Mouse (Mus musculus): Measurements from ENCODE around the gene Lypla2. TPM values are rescaled to one million over a fixed set of nuclear protein-coding genes. Genes with fewer than 3 reads are reported as not detected.
A peak's percentile ranks its signal among the peaks of the same experiment; 100 is the strongest.

Gene Lypla2
- polyA plus RNA-seq, 1 experiment = 74.7 TPM

DNA sequence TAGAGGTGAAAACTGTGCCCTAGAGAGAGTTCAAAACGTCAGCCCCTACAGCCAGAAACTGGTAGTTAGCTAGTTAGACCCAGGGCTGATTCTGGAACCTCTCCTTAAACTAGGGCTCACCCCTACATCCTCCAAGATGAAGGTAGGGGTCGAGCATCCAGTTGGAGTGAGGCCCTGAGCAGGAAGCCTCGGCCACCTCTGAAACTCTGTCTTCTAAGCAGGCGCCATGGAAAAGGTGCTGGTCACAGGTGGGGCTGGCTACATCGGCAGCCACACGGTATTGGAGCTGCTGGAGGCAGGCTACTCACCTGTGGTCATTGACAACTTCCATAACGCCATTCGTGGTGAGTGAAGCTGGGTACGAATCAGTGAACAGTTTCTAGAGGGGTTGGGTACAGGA lies 7.3 kb downstream of the Lypla2 start:
- H3K4me3 ChIP-seq (ENCODE audit: insufficient read depth, low read length) = peak overlapping the region; percentile 75; the same call in 1 of the 2 replicates
- peaks cover 9% of the 10 kb centered on the region for H3K4me1 ChIP-seq (ENCODE audit: control insufficient read depth, insufficient read depth, low read length)
- peak overlapping the region; percentile 38 for H3K27ac ChIP-seq (ENCODE audit: insufficient read depth, low read depth, low read length)
- no peak for TF ChIP-seq CTCF (IDR thresholded peaks at IDR 0.05; ENCODE audit: low read depth, low read length)
- TF ChIP-seq POLR2A (IDR thresholded peaks at IDR 0.05; ENCODE audit: borderline replicate concordance, low read depth, low read length) = no peak

DNA sequence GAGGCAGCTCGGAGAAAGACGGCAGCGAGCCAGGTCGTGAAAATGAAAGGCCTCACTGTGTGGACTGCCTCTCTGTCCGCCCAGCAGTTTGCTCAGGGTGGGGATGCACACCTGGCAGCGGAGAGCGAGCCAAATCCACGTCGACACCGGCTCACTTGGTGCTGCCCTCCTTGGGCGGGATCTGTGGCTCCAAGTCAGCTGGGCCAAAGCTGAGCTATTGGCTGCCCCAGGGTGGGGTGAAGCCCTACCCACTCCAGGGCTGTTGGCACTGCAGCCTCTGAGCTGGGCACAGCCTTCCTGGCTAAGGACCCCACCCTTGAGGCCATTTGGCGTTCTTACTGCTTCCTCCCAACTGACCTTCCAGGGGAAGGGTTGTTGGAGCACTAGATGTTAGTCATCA lies 8.0 kb downstream of the Lypla2 start:
- Histone ChIP-seq H3K4me1 (ENCODE audit: control insufficient read depth, insufficient read depth, low read length) (peaks cover 9% of the 10 kb centered on the region), H3K27ac (ENCODE audit: insufficient read depth, low read depth, low read length) (peak overlapping the region; percentile 38), H3K4me3 (ENCODE audit: insufficient read depth, low read length) (peak overlapping the region; percentile 75)
- TF ChIP-seq CTCF (IDR thresholded peaks at IDR 0.05; ENCODE audit: low read depth, low read length) (no peak), POLR2A (IDR thresholded peaks at IDR 0.05; ENCODE audit: borderline replicate concordance, low read depth, low read length) (no peak)

DNA sequence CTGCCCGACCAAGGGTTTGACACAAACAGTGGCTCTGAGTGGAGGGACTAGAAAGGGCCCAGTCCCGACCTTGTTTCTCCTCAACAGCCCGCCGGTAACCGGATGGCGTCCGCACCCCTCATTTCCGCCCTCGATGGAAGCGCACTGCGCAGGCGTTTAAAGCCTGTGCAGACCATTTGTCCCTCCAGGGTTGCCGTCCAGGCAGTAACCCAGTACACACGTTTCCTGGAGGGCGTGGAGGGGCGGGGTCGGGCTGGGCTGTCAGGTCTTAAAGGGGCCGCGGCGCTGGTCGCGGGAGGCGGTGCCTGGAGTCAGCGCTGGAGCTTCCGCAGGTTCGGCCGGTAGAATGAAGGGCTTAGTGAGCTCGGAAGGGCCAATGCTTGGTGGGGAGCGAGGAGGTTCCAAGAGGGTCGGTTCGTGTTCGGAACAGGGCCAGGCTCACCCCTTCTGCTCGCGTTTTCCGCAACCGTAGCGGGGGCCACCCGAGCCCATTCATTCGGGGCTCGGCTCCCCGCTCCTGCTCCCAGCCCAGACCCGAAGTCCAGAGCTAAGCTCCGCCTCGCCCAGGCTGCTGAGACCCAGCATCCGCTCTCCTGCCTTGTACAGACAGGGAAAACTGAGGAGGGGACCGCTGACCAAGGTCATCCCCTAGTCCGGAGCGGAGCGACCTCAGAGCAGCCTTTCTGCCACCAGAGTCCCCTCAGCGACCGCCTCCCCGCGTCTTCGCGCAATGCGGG lies 8.8 kb downstream of the Lypla2 start, which contains the start of gene Gale:
TSS of gene Gale (plus strand) at position 271 of the 737 bp plus-strand sequence.
- TF ChIP-seq CTCF (IDR thresholded peaks at IDR 0.05; ENCODE audit: low read depth, low read length) = no peak
- no peak for TF ChIP-seq POLR2A (IDR thresholded peaks at IDR 0.05; ENCODE audit: borderline replicate concordance, low read depth, low read length)
- Histone ChIP-seq H3K4me1 (ENCODE audit: control insufficient read depth, insufficient read depth, low read length) (peaks cover 9% of the 10 kb centered on the region), H3K4me3 (ENCODE audit: insufficient read depth, low read length) (peak within 1 kb of the TSS; percentile 75)

GRCm38 (mm10) chr4:135962946-135963345 lies 9.5 kb downstream of the Lypla2 start:
- Histone ChIP-seq H3K4me1 (ENCODE audit: control insufficient read depth, insufficient read depth, low read length) (peaks cover 9% of the 10 kb centered on the region), H3K27ac (ENCODE audit: insufficient read depth, low read depth, low read length) (peak overlapping the region; percentile 71), H3K4me3 (ENCODE audit: insufficient read depth, low read length) (peak overlapping the region; percentile 75)
- TF ChIP-seq CTCF (IDR thresholded peaks at IDR 0.05; ENCODE audit: low read depth, low read length) = no peak
- no peak for TF ChIP-seq POLR2A (IDR thresholded peaks at IDR 0.05; ENCODE audit: borderline replicate concordance, low read depth, low read length)

More for the DNA sequence above, 8.8 kb downstream of the Lypla2 start, which contains the start of gene Gale:
- H3K27ac ChIP-seq (ENCODE audit: insufficient read depth, low read depth, low read length) = peak within 1 kb of the TSS; percentile 71

GRCm38 (mm10) chr4:135962198-135962597 lies 10.2 kb downstream of the Lypla2 start:
- no peak for TF ChIP-seq POLR2A (IDR thresholded peaks at IDR 0.05; ENCODE audit: borderline replicate concordance, low read depth, low read length)
- no peak overlapping the region for H3K27ac ChIP-seq (ENCODE audit: insufficient read depth, low read depth, low read length)
- H3K4me1 ChIP-seq (ENCODE audit: control insufficient read depth, insufficient read depth, low read length) = peaks cover 9% of the 10 kb centered on the region
- no peak overlapping the region for H3K4me3 ChIP-seq (ENCODE audit: insufficient read depth, low read length)

GRCm38 (mm10) chr4:135961709-135962108 lies 10.7 kb downstream of the Lypla2 start:
- H3K4me3 ChIP-seq (ENCODE audit: insufficient read depth, low read length) = no peak overlapping the region
- H3K4me1 ChIP-seq (ENCODE audit: control insufficient read depth, insufficient read depth, low read length) = peaks cover 9% of the 10 kb centered on the region
- H3K27ac ChIP-seq (ENCODE audit: insufficient read depth, low read depth, low read length) = no peak overlapping the region
- no peak for TF ChIP-seq POLR2A (IDR thresholded peaks at IDR 0.05; ENCODE audit: borderline replicate concordance, low read depth, low read length)
- no peak for TF ChIP-seq CTCF (IDR thresholded peaks at IDR 0.05; ENCODE audit: low read depth, low read length)

- peaks cover 9% of the 10 kb centered on the region for H3K4me1 ChIP-seq (ENCODE audit: control insufficient read depth, insufficient read depth, low read length)
- H3K4me3 ChIP-seq (ENCODE audit: insufficient read depth, low read length) = no peak overlapping the region
- TF ChIP-seq CTCF (IDR thresholded peaks at IDR 0.05; ENCODE audit: low read depth, low read length) = peak; percentile 56; the same call in 1 of the 2 replicates
- no peak for TF ChIP-seq POLR2A (IDR thresholded peaks at IDR 0.05; ENCODE audit: borderline replicate concordance, low read depth, low read length)
- H3K27ac ChIP-seq (ENCODE audit: insufficient read depth, low read depth, low read length) = no peak overlapping the region
Observed at GRCm38 (mm10) chr4:135960717-135961116, 11.7 kb downstream of the Lypla2 start.

DNA sequence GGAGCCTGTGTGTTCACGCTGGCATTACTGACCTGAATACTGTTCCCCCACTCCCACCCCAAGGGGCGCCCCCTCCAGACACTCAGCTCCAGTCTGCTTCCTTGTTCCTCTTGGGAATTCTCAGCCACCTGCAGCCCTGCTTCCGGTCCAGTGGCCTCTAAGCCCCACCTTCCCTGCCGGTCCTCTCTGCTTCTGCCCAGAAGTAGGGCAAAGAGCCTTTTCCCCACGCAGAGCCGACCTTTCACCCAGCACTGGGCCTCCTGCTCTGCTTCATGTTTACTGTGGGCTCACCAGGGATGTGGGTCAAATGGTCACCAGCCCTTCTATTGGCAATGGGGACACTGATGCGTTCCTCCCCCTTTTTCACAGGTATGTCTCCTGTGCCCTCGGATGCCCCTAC lies 14.1 kb downstream of the Lypla2 start:
- TF ChIP-seq POLR2A (IDR thresholded peaks at IDR 0.05; ENCODE audit: borderline replicate concordance, low read depth, low read length) (no peak), CTCF (IDR thresholded peaks at IDR 0.05; ENCODE audit: low read depth, low read length) (no peak)
- Histone ChIP-seq H3K27ac (ENCODE audit: insufficient read depth, low read depth, low read length) (no peak overlapping the region), H3K4me1 (ENCODE audit: control insufficient read depth, insufficient read depth, low read length) (peaks cover 2% of the 10 kb centered on the region; the same call in 1 of the 2 replicates)

GRCm38 (mm10) chr4:135955886-135956285 lies 16.5 kb downstream of the Lypla2 start:
- no peaks in the 10 kb centered on the region for H3K4me1 ChIP-seq (ENCODE audit: control insufficient read depth, insufficient read depth, low read length)
- TF ChIP-seq POLR2A (IDR thresholded peaks at IDR 0.05; ENCODE audit: borderline replicate concordance, low read depth, low read length) (no peak), CTCF (IDR thresholded peaks at IDR 0.05; ENCODE audit: low read depth, low read length) (no peak)
- no peak overlapping the region for H3K4me3 ChIP-seq (ENCODE audit: insufficient read depth, low read length)
- no peak overlapping the region for H3K27ac ChIP-seq (ENCODE audit: insufficient read depth, low read depth, low read length)

More for the DNA sequence above, 14.1 kb downstream of the Lypla2 start:
- H3K4me3 ChIP-seq (ENCODE audit: insufficient read depth, low read length) = no peak overlapping the region

GRCm38 (mm10) chr4:135954241-135954640 lies 18.2 kb downstream of the Lypla2 start:
- TF ChIP-seq CTCF (IDR thresholded peaks at IDR 0.05; ENCODE audit: low read depth, low read length) = peak; percentile 88
- TF ChIP-seq POLR2A (IDR thresholded peaks at IDR 0.05; ENCODE audit: borderline replicate concordance, low read depth, low read length) = no peak
- H3K27ac ChIP-seq (ENCODE audit: insufficient read depth, low read depth, low read length) = no peak overlapping the region
- H3K4me1 ChIP-seq (ENCODE audit: control insufficient read depth, insufficient read depth, low read length) = peaks cover 8% of the 10 kb centered on the region
- H3K4me3 ChIP-seq (ENCODE audit: insufficient read depth, low read length) = no peak overlapping the region

Data from bone marrow macrophage, adult 2 months (primary cell).